In the genomic region with DNA sequence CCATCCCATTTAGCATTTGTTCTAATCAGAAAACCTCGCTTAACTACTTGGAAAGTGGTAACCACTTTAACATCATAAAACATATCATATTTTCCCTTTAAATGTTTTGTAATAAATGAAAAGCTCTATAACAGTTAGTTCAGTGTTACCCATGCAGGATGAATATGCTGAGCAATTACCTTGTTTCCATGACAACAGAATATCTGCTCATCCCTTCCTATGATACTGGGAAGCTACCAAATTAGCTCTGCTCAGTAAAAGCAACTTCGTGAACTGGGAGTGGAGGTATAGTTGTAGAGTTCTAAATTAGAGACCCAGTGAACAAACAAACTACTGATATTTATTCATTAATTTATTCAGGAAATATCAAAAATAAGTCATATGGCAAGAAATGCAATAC, we compare ENCODE assay signal across 22 mouse cellular contexts.
DNase-seq lines count a peak whose midpoint lies in the region; ATAC-seq and TF ChIP-seq lines count a peak whose summit lies in the region.
"Had no signal": no experiment of that assay in that cellular context is flagged by ENCODE, and none has a peak within 500 bp of the region (broad histone marks: within the 10 kb centered on the region; RNA-seq: fewer than 3 reads in every experiment).

No protein-coding gene starts in this region.

- H3K4me2 ChIP-seq in forebrain, postnatal 0 days (ENCODE audit: low read depth) = no peak overlapping the region
- H3K4me2 ChIP-seq in forebrain, embryonic 11.5 days (ENCODE audit: low read depth, low read length, severe bottlenecking) = no peak overlapping the region
- no peak overlapping the region for H3K4me2 ChIP-seq in hindbrain, postnatal 0 days (ENCODE audit: low read depth, low read length)
- H3K4me2 ChIP-seq in hindbrain, embryonic 12.5 days (replicated peaks) = no peak overlapping the region
- no peak overlapping the region for H3K4me2 ChIP-seq in neural tube, embryonic 15.5 days
- H3K4me2 ChIP-seq: embryonic facial prominence, embryonic 12.5 days; heart, embryonic 11.5 days; heart, embryonic 15.5 days had no signal

- no peaks in the 10 kb centered on the region for H3K9me3 ChIP-seq in forebrain, postnatal 0 days (ENCODE audit: low read length)
- no peaks in the 10 kb centered on the region for H3K9me3 ChIP-seq in forebrain, embryonic 11.5 days (ENCODE audit: control insufficient read depth, low read length)
- no peaks in the 10 kb centered on the region for H3K9me3 ChIP-seq in hindbrain, postnatal 0 days (ENCODE audit: low read length)
- H3K9me3 ChIP-seq in hindbrain, embryonic 12.5 days (replicated peaks) = no peaks in the 10 kb centered on the region
- H3K9me3 ChIP-seq in neural tube, embryonic 15.5 days (replicated peaks) = no peaks in the 10 kb centered on the region
- H3K9me3 ChIP-seq: embryonic facial prominence, embryonic 12.5 days; heart, embryonic 15.5 days; hindbrain, embryonic 10.5 days had no signal

- no peak overlapping the region for H3K9ac ChIP-seq in forebrain, postnatal 0 days
- no peak overlapping the region for H3K9ac ChIP-seq in forebrain, embryonic 11.5 days (ENCODE audit: low read length)
- no peak overlapping the region for H3K9ac ChIP-seq in hindbrain, postnatal 0 days (replicated peaks; ENCODE audit: low read length)
- H3K9ac ChIP-seq in hindbrain, embryonic 12.5 days = no peak overlapping the region
- H3K9ac ChIP-seq in neural tube, embryonic 15.5 days (replicated peaks) = no peak overlapping the region
- H3K9ac ChIP-seq: embryonic facial prominence, embryonic 12.5 days; heart, embryonic 15.5 days had no signal

- no peak overlapping the region for H3K4me3 ChIP-seq in forebrain, postnatal 0 days (ENCODE audit: low read depth, low read length)
- H3K4me3 ChIP-seq in forebrain, embryonic 11.5 days (ENCODE audit: low read depth, low read length) = no peak overlapping the region
- no peak overlapping the region for H3K4me3 ChIP-seq in hindbrain, postnatal 0 days (ENCODE audit: low read length)
- no peak overlapping the region for H3K4me3 ChIP-seq in hindbrain, embryonic 12.5 days
- no peak overlapping the region for H3K4me3 ChIP-seq in neural tube, embryonic 15.5 days (replicated peaks)
- H3K4me3 ChIP-seq: embryonic facial prominence, embryonic 12.5 days; heart, adult 2 months; heart, embryonic 15.5 days; hindbrain, embryonic 10.5 days had no signal

- no peaks in the 10 kb centered on the region for H3K27me3 ChIP-seq in forebrain, postnatal 0 days (ENCODE audit: insufficient read depth, low read length)
- no peaks in the 10 kb centered on the region for H3K27me3 ChIP-seq in forebrain, embryonic 11.5 days (ENCODE audit: control insufficient read depth, insufficient read depth, low read length)
- H3K27me3 ChIP-seq in hindbrain, postnatal 0 days (ENCODE audit: insufficient read depth, low read length) = no peaks in the 10 kb centered on the region
- no peaks in the 10 kb centered on the region for H3K27me3 ChIP-seq in hindbrain, embryonic 12.5 days
- H3K27me3 ChIP-seq in neural tube, embryonic 15.5 days (replicated peaks) = no peaks in the 10 kb centered on the region
- H3K27me3 ChIP-seq: embryonic facial prominence, embryonic 12.5 days; heart, embryonic 15.5 days had no signal

- peak; percentile 83 for ATAC-seq in forebrain, postnatal 0 days
- no peak for ATAC-seq in forebrain, embryonic 11.5 days (replicated peaks; ENCODE audit: low FRiP score)
- ATAC-seq in hindbrain, postnatal 0 days = no peak
- no peak for ATAC-seq in hindbrain, embryonic 12.5 days (ENCODE audit: low FRiP score)
- ATAC-seq in neural tube, embryonic 15.5 days (ENCODE audit: low FRiP score) = peak; percentile 76; the same call in 1 of the 2 replicates
- ATAC-seq: inflammation-experienced regulatory T-cells, adult 6 months; intestine, postnatal 0 days had no signal

- TF ChIP-seq CTCF in forebrain, postnatal 0 days (IDR thresholded peaks at IDR 0.05; ENCODE audit: low read depth) = no peak
- no peak for TF ChIP-seq CTCF in hindbrain, postnatal 0 days (IDR thresholded peaks at IDR 0.05; ENCODE audit: low read depth)

- no peaks in the 10 kb centered on the region for H3K4me1 ChIP-seq in forebrain, postnatal 0 days (ENCODE audit: insufficient read depth)
- H3K4me1 ChIP-seq in forebrain, embryonic 11.5 days (replicated peaks; ENCODE audit: control insufficient read depth, insufficient read depth, low read length) = no peaks in the 10 kb centered on the region
- H3K4me1 ChIP-seq in hindbrain, postnatal 0 days (ENCODE audit: insufficient read depth, low read length) = no peaks in the 10 kb centered on the region
- no peaks in the 10 kb centered on the region for H3K4me1 ChIP-seq in hindbrain, embryonic 12.5 days
- H3K4me1 ChIP-seq in neural tube, embryonic 15.5 days = no peaks in the 10 kb centered on the region
- H3K4me1 ChIP-seq: embryonic facial prominence, embryonic 12.5 days; heart, embryonic 15.5 days; hindbrain, embryonic 10.5 days had no signal

- no peaks in the 10 kb centered on the region for H3K36me3 ChIP-seq in forebrain, postnatal 0 days (ENCODE audit: insufficient read depth)
- no peaks in the 10 kb centered on the region for H3K36me3 ChIP-seq in forebrain, embryonic 11.5 days (ENCODE audit: control insufficient read depth, insufficient read depth, low read length)
- no peaks in the 10 kb centered on the region for H3K36me3 ChIP-seq in hindbrain, postnatal 0 days (ENCODE audit: insufficient read depth, low read length)
- no peaks in the 10 kb centered on the region for H3K36me3 ChIP-seq in hindbrain, embryonic 12.5 days
- no peaks in the 10 kb centered on the region for H3K36me3 ChIP-seq in neural tube, embryonic 15.5 days
- H3K36me3 ChIP-seq: embryonic facial prominence, embryonic 12.5 days; heart, embryonic 15.5 days; hindbrain, embryonic 10.5 days had no signal

- 60% methylated on average over 2 of the region's 2 CpGs for WGBS in forebrain, postnatal 0 days
- 82% methylated on average over 2 of the region's 2 CpGs for WGBS in forebrain, embryonic 11.5 days
- WGBS in hindbrain, postnatal 0 days = 69% methylated on average over 2 of the region's 2 CpGs
- WGBS in hindbrain, embryonic 12.5 days = 85% methylated on average over 2 of the region's 2 CpGs
- 69% methylated on average over 2 of the region's 2 CpGs for WGBS in neural tube, embryonic 15.5 days

- H3K27ac ChIP-seq in forebrain, postnatal 0 days (ENCODE audit: low read depth, low read length) = no peak overlapping the region
- H3K27ac ChIP-seq in forebrain, embryonic 11.5 days (ENCODE audit: low read depth, low read length) = no peak overlapping the region
- H3K27ac ChIP-seq in hindbrain, postnatal 0 days = no peak overlapping the region
- no peak overlapping the region for H3K27ac ChIP-seq in hindbrain, embryonic 12.5 days
- H3K27ac ChIP-seq in neural tube, embryonic 15.5 days (replicated peaks) = no peak overlapping the region
- H3K27ac ChIP-seq: embryonic facial prominence, embryonic 12.5 days; heart, adult 2 months; heart, embryonic 15.5 days; hindbrain, embryonic 10.5 days had no signal

- DNase-seq in forebrain, postnatal 0 days = peak; percentile 21
- DNase-seq in forebrain, embryonic 11.5 days (ENCODE audit: low spot score) = no peak
- DNase-seq in hindbrain, postnatal 0 days (ENCODE audit: low spot score) = peak; percentile 51
- no peak for DNase-seq in neural tube, embryonic 10.5 days (ENCODE audit: extremely low spot score, low spot score)
- DNase-seq in telencephalon, adult 2 months (ENCODE audit: low read depth, low spot score) = peak; percentile 41
- DNase-seq in heart, postnatal 4 days = no peak
- DNase-seq: adrenal gland, adult 2 months; adrenal gland, postnatal 25 days; cerebellum, adult 11 months; cerebellum, adult 8-10 months; cerebellum, postnatal 14 days; gastrocnemius, postnatal 14 days; heart, adult 2 months; heart, postnatal 14 days had no signal

Comparison
In these comparisons a context has a peak if more than half of its experiments do, and no peak if none do; other contexts are left out.
1. ATAC-seq: peak in forebrain, postnatal 0 days (single experiment) and neural tube, embryonic 15.5 days (single experiment); none in forebrain, embryonic 11.5 days (single experiment), hindbrain, postnatal 0 days (single experiment) and hindbrain, embryonic 12.5 days (single experiment).
2. DNase-seq: peak in forebrain, postnatal 0 days (single experiment), hindbrain, postnatal 0 days (single experiment) and telencephalon, adult 2 months (single experiment); none in forebrain, embryonic 11.5 days (single experiment), neural tube, embryonic 10.5 days (single experiment) and heart, postnatal 4 days (single experiment).